Mouse (Mus musculus) midbrain, embryonic 16.5 days (tissue): ENCODE data around the gene B4galnt2. TPM values are rescaled to one million over a fixed set of nuclear protein-coding genes. Genes with fewer than 3 reads are reported as not detected.
"Not testable (repeated sequence)": the region's sequence is repeated elsewhere in the genome, so short reads cannot be mapped to it uniquely, and the experiment has no call there.

Source experiments
- ATAC-seq: fragments of 200-750 bp; cut with Nextera tagmentation; 2 replicates; pipeline ENCODE4 v1.8.0; 2017; ENCODE audit warnings: moderate TSS enrichment
- H3K27ac ChIP-seq: fragments of 300-500 bp; sonication (generic); 2 replicates; pipeline ENCODE4 v1.5.1; 2014; ENCODE audit warnings: mild to moderate bottlenecking, low read length, mixed read lengths
- H3K27me3 ChIP-seq: fragments of 300-500 bp; sonication (generic); 2 replicates; pipeline ENCODE4 v1.6.1; 2014; ENCODE audit warnings: low read depth, low read length, mixed read lengths; ENCODE audit not compliant: control insufficient read depth, insufficient read depth
- H3K36me3 ChIP-seq: fragments of 300-500 bp; sonication (generic); 2 replicates; pipeline ENCODE4 v1.6.1; 2014; ENCODE audit warnings: mild to moderate bottlenecking, low read length, moderate library complexity, mixed read lengths; ENCODE audit not compliant: control insufficient read depth, insufficient read depth
- H3K4me1 ChIP-seq: fragments of 300-500 bp; sonication (generic); 2 replicates; pipeline ENCODE4 v1.6.1; 2014; ENCODE audit warnings: mild to moderate bottlenecking, low read length, mixed read lengths; ENCODE audit not compliant: control insufficient read depth, insufficient read depth
- H3K4me2 ChIP-seq: fragments of 300-500 bp; sonication (generic); 2 replicates; pipeline ENCODE4 v1.6.1; 2014; ENCODE audit warnings: mild to moderate bottlenecking, low read length, mixed read lengths
- H3K4me3 ChIP-seq: fragments of 300-500 bp; sonication (generic); 2 replicates; pipeline ENCODE4 v1.5.1; 2014; ENCODE audit warnings: low read depth, mild to moderate bottlenecking, low read length, moderate library complexity, mixed read lengths
- H3K9ac ChIP-seq: fragments of 300-500 bp; sonication (generic); 2 replicates; pipeline ENCODE4 v1.6.1; 2014; ENCODE audit warnings: low read depth, low read length, mixed read lengths
- H3K9me3 ChIP-seq: fragments of 300-500 bp; sonication (generic); replicated peaks from 2 replicates; pipeline ENCODE4 v1.6.1; 2014; ENCODE audit warnings: mild to moderate bottlenecking, low read length, mixed read lengths; ENCODE audit not compliant: control insufficient read depth, poor library complexity, severe bottlenecking
- WGBS: fragments of 180-500 bp; shearing (Covaris S2); extraction: QIAGEN DNeasy Blood & Tissue Kit; methylation state at CpG from one replicate; pipeline ENCODE4 v1.1.7; 2014; 5-methylcytosine and 5-hydroxymethylcytosine counted together
- polyA plus RNA-seq: library from polyadenylated mRNA; unstranded; fragments of >200 nt; fragmentation: Nextera tagmentation; extraction: Ambion mirVana; gene quantifications from 2 replicates; pipeline ENCODE4 v1.2.1, GENCODE M21; 2015

B4galnt2 gene
- polyA plus RNA-seq, 1 experiment from 2014 or later, result not detected

DNA sequence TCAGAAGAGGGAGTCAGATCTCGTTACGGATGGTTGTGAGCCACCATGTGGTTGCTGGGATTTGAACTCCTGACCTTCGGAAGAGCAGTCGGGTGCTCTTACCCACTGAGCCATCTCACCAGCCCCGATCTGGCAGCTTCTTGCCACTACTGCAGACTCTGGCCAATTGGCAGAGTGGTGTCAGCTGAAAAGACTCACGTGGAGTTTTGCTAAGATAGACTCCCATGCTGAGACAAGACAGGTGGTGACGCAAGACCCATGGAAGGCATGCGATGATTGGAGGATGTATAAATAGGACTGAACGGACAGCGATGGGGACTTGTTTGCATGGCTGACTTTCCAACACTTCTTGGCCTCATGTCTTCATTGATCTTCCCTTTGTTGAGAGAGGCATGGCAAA, 17.5 kb upstream of the B4galnt2 start:
- H3K27ac ChIP-seq, H3K4me3 ChIP-seq, H3K36me3 ChIP-seq, ATAC-seq, H3K9me3 ChIP-seq, H3K27me3 ChIP-seq, H3K9ac ChIP-seq, H3K4me1 ChIP-seq, H3K4me2 ChIP-seq: not testable (repeated sequence)
- WGBS, result 93% methylated on average over 8 of the region's 10 CpGs

DNA sequence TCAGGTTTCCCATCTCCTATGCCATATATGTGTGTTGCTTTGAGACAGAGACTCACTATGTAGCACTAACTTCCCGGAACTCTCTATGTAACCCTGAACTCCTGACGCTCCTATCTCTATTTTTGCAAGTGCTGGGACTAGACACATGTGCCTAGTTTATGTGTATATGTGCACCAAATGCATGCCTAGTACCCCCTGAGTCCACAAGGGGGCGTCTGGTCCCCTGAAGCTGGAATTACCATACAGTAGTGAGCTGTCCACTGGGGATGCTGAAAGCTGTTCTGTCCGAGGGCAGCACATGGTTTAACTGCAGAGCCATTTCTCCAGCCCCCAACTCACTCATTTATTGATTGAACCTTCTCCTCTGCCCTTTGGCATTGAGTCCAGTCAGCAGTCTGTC, 11.7 kb upstream of the B4galnt2 start:
- Histone ChIP-seq H3K9me3 (no peaks in the 10 kb centered on the region; the same call in 1 of the 2 replicates), H3K4me1 (no peaks in the 10 kb centered on the region), H3K36me3 (no peaks in the 10 kb centered on the region), H3K4me2 (no peak overlapping the region), H3K27ac (no peak overlapping the region), H3K4me3 (no peak overlapping the region), H3K9ac (no peak overlapping the region), H3K27me3 (no peaks in the 10 kb centered on the region; the same call in 1 of the 2 replicates)
- ATAC-seq, result no peak
- 75% methylated on average over 4 of the region's 4 CpGs for whole genome bisulfite sequencing

DNA sequence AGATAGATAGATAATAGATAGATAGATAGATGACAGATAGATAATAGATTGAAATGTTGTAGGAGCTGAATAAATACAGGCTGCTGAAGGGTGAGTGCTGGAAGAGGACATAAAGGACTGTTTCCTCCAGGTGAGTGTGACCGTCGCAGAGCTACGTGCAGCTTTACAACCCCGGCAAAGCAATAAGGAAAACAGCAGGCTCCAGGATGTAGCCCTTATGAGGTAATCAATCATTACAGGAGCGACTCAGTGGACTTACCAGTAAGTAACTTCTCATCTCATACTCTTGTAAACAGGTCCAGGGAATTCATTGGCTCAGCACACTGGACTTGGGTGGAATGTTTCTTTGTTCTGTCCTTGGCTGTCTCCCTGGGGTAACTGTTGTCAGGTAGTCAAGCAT, 11.3 kb upstream of the B4galnt2 start:
- ATAC-seq, result no peak
- Histone ChIP-seq H3K27ac (no peak overlapping the region), H3K27me3 (no peaks in the 10 kb centered on the region; the same call in 1 of the 2 replicates), H3K9me3 (no peaks in the 10 kb centered on the region; the same call in 1 of the 2 replicates), H3K4me3 (no peak overlapping the region), H3K4me1 (no peaks in the 10 kb centered on the region), H3K4me2 (no peak overlapping the region), H3K36me3 (no peaks in the 10 kb centered on the region), H3K9ac (no peak overlapping the region)
- 93% methylated on average over 5 of the region's 5 CpGs for WGBS

DNA sequence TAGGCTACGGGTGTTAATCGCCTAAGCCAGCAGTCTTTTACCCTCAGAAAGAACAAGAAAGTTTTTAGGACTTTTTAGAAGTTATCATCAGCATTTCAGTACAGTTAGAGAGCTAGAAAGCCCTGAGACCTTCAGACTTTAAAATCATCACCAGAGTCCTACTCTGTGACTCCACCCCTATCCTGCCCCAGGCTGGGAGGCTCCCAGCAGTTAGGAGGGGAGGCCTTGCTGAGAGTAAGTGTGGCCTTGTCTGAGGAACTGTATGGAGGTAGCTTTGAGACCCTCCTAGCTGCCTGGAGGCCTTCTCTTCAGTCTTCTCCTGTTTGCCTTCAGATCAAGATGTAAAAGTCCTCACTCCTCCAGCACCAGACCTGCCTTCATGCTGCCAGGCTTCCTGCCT, 9.5 kb upstream of the B4galnt2 start:
- Histone ChIP-seq H3K36me3 (no peaks in the 10 kb centered on the region), H3K4me2 (no peak overlapping the region), H3K9ac (no peak overlapping the region), H3K27me3 (no peaks in the 10 kb centered on the region; the same call in 1 of the 2 replicates), H3K4me1 (no peaks in the 10 kb centered on the region), H3K9me3 (no peaks in the 10 kb centered on the region; the same call in 1 of the 2 replicates), H3K27ac (no peak overlapping the region), H3K4me3 (no peak overlapping the region)
- ATAC-seq, result no peak
- WGBS, result 9% methylated on average over 2 of the region's 2 CpGs

DNA sequence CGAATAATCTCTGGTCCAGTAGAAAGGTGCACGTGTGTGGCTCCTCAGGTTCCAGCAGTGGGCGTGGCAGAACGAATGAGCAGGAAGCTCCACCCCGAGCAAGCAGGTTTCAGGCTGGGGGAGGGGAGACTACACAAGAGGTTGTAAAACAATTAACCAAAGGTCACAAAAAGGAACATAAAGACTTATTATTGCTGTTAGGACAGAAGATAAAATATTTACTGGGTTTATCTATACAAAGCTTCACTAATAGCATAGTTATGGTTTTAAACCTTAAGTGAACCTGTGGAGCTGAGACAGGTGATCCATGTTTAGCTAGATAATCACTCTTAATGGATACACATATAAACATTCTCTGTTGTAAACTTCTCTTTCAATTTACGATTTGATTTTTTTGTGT, 8.8 kb upstream of the B4galnt2 start:
- H3K9ac ChIP-seq, H3K4me3 ChIP-seq, H3K4me2 ChIP-seq, H3K4me1 ChIP-seq, H3K27me3 ChIP-seq, H3K36me3 ChIP-seq, ATAC-seq, H3K27ac ChIP-seq, H3K9me3 ChIP-seq: not testable (repeated sequence)
- 2% methylated on average over 2 of the region's 6 CpGs for WGBS

DNA sequence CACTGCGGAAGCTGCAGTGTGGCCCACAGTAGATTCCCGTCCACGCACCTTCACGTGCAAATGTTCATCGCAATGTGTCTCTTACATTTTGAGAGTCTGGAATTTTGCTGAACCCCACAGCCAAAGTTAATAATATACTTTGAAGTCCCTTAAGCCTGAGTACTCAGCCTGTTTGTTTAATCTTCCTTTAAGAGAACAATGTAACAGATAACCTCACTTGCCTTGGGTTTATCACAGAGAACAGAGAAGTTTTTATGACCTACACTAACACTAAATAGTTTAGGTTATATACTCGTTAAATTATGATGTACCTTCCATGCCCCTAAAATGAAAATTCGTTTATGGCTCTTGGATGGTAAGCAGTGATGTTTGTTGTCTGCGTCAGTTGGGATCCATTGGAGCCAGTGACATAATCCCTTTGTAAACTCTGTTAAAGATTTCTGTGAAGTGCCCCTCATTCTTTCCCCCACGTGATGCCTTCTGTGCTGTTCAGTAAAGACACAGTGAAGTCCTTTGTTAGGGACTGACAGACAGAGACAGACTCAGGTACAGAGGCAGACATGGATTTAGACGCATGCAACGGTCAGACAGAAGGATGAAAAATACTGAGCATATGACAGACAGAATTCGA, 7.4 kb upstream of the B4galnt2 start:
- H3K27me3 ChIP-seq, result peaks cover 5% of the 10 kb centered on the region
- no peak overlapping the region for H3K27ac ChIP-seq
- 51% methylated on average over 12 of the region's 12 CpGs for WGBS
- H3K4me1 ChIP-seq, result no peaks in the 10 kb centered on the region
- no peak overlapping the region for H3K4me3 ChIP-seq
- H3K9me3 ChIP-seq, result no peaks in the 10 kb centered on the region; the same call in 1 of the 2 replicates
- H3K4me2 ChIP-seq, result no peak overlapping the region
- H3K36me3 ChIP-seq, result no peaks in the 10 kb centered on the region
- ATAC-seq, result no peak
- H3K9ac ChIP-seq, result no peak overlapping the region

DNA sequence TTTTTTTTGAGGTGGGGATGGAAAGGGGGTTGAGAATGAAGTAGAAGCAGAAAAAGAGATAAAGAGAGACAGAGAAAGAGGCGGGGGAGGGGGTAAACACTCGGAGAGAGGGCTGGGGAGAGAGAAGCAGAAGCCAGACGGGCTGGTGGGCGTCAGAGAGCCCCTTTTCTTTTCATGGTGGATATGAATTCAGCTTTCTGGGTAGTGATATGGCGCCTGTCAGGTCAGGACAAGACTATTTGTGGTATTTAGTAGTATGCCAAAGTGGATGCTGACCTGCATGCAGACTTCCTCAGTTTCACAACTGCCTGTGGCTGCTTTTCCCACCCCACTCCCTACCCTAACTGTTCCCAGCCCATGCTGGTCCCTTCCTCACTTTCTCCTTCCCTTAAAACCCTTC, 1.7 kb upstream of the B4galnt2 start:
- no peaks in the 10 kb centered on the region for H3K9me3 ChIP-seq
- H3K27me3 ChIP-seq, result peaks cover 45% of the 10 kb centered on the region
- peaks cover 10% of the 10 kb centered on the region for H3K4me1 ChIP-seq
- H3K27ac ChIP-seq, result no peak overlapping the region
- H3K36me3 ChIP-seq, result no peaks in the 10 kb centered on the region
- WGBS, result 2% methylated on average over 5 of the region's 5 CpGs
- H3K4me3 ChIP-seq, result no peak overlapping the region
- no peak overlapping the region for H3K9ac ChIP-seq
- no peak overlapping the region for H3K4me2 ChIP-seq
- ATAC-seq, result no peak

DNA sequence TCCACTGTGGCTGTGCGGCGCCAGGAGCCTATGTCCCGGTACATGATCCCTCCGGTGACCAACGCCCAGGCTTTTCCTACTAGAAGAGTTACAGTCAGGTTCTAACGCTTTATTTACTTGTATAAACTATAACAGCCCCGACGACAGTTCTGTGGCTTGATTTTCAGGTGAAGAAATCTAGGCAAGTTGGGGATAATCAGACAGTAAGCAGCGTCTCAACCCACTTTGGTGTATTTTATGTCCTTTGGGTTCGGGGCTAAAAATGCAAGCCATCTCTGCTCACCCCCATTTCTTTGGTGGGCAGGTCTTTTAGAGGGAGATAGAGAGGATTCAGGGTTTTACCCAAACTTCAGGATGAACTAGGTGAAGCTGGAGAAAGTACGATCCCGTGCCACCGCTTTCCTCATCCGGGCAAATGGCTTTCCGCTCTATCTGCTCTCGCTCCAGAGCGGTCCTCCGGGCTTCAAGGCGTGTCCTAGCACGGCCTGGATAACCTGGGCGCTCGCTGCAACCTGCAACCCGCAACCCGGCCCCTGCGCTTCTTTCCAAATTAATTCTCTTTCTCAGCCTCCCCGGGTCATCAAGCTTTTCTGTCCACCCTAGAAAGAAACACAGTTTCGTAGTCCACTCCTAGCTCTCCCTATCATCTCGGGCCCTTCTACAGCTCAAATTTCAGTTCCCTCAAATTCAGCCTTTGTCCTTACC, 467 bp upstream of the B4galnt2 start:
- ATAC-seq, result no peak
- H3K9me3 ChIP-seq, result no peaks in the 10 kb centered on the region
- no peaks in the 10 kb centered on the region for H3K36me3 ChIP-seq
- H3K4me2 ChIP-seq, result peak overlapping the region; percentile 40
- H3K9ac ChIP-seq, result no peak overlapping the region
- 1% methylated on average over 28 of the region's 28 CpGs for WGBS
- no peak overlapping the region for H3K27ac ChIP-seq
- peaks cover 10% of the 10 kb centered on the region for H3K4me1 ChIP-seq
- H3K4me3 ChIP-seq, result peak overlapping the region; percentile 24; the same call in 1 of the 2 replicates
- peaks cover 53% of the 10 kb centered on the region for H3K27me3 ChIP-seq

DNA sequence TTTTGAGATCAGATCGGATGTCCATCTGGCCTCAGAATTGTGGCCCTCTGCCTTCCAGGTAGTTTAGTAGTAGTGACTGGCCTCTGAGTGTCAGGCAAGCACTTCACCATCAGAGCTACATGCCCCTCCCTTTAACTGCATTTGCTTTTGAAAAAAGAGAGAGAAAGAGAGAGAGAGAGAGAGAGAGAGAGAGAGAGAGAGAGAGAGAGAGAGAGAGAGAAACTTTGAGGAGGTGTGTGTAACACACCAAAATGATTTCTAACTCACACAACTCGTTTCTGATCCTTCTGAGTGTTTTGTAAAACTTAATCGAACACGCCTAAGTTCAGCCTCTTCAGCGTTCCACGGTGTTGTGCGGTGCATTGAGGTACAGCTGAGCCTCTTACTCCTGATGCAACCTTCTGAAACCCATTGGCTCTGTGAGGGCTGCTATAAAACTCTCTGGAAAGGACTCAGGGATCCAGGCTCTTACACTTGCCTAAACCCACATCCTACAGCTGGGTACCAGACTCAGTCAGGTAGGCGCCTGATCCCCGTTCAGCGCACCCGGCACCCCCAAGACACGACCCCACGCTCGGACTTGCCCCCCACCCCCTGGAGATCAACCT, 628 bp downstream of the B4galnt2 start:
- H3K27ac ChIP-seq, result no peak overlapping the region
- no peak for ATAC-seq
- no peaks in the 10 kb centered on the region for H3K36me3 ChIP-seq
- peak overlapping the region; percentile 40; the same call in 1 of the 2 replicates for H3K4me2 ChIP-seq
- H3K9ac ChIP-seq, result no peak overlapping the region
- H3K4me1 ChIP-seq, result peaks cover 10% of the 10 kb centered on the region
- H3K9me3 ChIP-seq, result no peaks in the 10 kb centered on the region
- H3K27me3 ChIP-seq, result peaks cover 53% of the 10 kb centered on the region
- no peak overlapping the region; the same call in 1 of the 2 replicates for H3K4me3 ChIP-seq
- 3% methylated on average over 14 of the region's 14 CpGs for WGBS
